Mouse (Mus musculus) kidney, postnatal 14 days (tissue): ENCODE data around the gene Ralgds.

Experiments
- DNase-seq: peaks from one replicate; pipeline ENCODE4 v3.0.0; 2022; ENCODE audit warnings: mixed read lengths

The Ralgds gene

GRCm38 (mm10) chr2:28534436-28535262, 21.7 kb downstream of the Ralgds start:
- peak; percentile 76 for DNase-seq

GRCm38 (mm10) chr2:28535263-28535540, 22.3 kb downstream of the Ralgds start:
- DNase-seq: no peak

DNA sequence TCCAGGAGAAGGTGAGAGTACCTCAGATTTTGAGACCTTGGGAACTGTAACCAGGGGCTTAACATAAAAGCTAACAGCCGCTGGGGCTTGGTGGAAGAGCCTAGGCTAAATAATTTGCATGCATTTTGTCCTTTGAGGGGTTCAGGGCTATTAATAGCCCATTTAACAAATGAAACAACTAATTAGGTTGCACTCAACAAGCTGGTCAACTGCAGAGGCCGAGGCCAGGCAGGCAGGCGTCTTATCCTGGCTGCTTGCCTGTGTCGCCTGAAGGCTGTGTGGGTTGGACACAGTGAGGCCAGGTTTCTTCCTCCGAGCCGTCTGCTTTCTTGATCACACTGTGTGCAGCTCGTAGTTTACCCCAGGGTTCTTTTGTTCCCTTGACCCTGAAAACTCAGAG, 22.7 kb downstream of the Ralgds start:
- DNase-seq: no peak

- DNase-seq: peak; percentile 41
Observed at GRCm38 (mm10) chr2:28536166-28536565, 23.2 kb downstream of the Ralgds start.

- DNase-seq: no peak
Observed at GRCm38 (mm10) chr2:28536766-28537633, 24.1 kb downstream of the Ralgds start.

DNA sequence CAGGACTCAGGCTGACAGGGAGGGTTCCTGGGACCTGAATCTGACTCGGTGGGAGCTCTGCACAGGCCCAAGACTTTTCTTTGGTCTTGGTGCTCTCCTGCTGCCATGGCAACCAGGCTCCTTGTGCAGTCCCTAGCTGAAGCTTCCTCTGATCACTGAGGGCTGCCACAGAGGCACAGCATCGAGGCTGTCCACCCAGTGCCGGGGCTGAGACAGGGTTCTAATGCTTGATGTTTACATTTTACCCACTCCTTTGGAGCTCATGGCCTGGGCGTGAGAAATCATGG, 24.7 kb downstream of the Ralgds start:
- DNase-seq: no peak

GRCm38 (mm10) chr2:28537995-28538816, 25.3 kb downstream of the Ralgds start:
- DNase-seq: no peak

DNA sequence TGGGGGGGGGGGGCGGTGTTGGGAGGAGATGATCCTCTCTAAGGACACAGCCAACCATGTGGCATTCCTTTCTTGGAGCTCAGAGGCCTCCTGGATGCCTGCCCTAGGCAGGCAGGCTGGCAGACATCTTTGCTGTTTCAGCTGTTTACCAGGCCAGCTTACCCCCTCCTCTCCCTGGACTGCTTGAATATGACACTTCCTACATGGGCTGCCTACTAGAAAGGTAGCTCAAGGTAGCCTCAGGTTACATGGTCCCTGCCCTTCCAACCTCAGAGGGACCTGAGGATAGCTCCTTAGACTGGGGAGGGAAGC, 25.8 kb downstream of the Ralgds start:
- no peak for DNase-seq

- peak; percentile 70 for DNase-seq
Observed at GRCm38 (mm10) chr2:28539206-28539605, 26.3 kb downstream of the Ralgds start.

- DNase-seq: no peak
Observed at GRCm38 (mm10) chr2:28539949-28540348, 27.0 kb downstream of the Ralgds start.

DNA sequence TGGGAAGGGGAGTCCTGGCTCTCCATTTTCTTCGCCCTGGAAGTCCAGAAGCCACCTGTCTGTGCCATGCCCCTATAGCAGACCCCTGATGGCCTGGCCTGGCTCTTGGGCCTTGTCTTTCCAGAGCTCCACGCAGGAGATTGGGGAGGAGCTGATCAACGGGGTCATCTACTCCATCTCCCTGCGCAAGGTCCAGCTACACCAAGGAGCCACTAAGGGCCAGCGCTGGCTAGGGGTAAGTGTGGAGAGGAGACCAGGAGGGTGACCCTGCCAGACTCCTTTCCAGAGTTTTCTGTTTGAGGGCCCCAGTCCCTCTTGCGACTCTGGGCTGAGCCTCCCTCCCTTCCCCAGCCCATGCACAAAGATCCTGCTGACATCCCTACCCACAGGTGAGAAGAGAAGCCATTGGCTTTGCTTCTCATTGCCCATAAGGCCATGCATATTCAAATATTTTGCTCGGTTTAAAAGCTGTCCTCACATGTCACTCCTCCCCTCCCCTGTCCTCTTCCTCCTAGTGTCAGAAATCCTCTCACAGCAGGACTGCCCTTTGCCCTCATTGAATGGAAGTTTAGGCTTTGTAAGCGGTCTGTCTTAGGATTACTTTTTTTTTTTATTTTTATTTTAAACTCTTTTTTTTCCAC, 27.8 kb downstream of the Ralgds start:
- DNase-seq: no peak

DNA sequence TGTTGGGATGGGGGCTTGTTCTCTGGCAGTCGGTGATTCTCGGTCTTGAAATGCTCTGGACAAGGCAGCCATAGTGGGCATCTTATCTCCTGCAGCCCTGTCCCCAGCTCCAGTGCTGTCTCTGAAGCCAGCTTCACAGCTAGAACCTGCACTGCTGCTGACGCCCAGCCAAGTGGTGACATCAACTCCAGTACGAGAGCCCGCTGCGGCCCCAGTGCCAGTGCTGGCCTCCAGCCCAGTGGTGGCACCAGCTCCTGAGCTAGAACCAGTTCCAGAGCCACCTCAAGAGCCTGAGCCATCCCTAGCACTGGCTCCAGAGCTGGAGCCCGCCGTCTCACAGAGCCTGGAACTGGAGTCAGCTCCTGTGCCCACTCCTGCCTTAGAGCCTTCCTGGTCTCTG, 31.0 kb downstream of the Ralgds start:
- no peak for DNase-seq

GRCm38 (mm10) chr2:28545976-28546375, 33.1 kb downstream of the Ralgds start:
- no peak for DNase-seq

DNA sequence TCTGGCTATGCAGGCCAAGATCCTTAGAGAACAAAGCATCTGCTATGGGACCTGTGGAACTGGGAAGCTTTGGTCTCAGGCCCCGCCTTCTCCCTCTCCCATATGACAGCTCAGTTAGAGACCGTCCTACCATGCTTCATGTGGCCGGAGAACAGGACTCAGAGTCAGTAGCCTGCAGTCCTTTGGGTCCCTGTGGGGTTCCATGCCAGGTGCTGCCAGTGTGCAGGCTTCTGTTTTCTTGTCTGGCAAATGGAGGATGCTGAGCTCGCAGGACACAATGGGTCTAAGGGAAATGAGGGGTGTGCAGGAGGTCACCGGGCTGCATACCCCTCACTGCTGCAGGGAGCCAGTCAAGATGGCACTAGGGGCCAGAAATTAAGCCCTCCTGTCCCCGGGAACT, 33.6 kb downstream of the Ralgds start:
- DNase-seq: no peak

DNA sequence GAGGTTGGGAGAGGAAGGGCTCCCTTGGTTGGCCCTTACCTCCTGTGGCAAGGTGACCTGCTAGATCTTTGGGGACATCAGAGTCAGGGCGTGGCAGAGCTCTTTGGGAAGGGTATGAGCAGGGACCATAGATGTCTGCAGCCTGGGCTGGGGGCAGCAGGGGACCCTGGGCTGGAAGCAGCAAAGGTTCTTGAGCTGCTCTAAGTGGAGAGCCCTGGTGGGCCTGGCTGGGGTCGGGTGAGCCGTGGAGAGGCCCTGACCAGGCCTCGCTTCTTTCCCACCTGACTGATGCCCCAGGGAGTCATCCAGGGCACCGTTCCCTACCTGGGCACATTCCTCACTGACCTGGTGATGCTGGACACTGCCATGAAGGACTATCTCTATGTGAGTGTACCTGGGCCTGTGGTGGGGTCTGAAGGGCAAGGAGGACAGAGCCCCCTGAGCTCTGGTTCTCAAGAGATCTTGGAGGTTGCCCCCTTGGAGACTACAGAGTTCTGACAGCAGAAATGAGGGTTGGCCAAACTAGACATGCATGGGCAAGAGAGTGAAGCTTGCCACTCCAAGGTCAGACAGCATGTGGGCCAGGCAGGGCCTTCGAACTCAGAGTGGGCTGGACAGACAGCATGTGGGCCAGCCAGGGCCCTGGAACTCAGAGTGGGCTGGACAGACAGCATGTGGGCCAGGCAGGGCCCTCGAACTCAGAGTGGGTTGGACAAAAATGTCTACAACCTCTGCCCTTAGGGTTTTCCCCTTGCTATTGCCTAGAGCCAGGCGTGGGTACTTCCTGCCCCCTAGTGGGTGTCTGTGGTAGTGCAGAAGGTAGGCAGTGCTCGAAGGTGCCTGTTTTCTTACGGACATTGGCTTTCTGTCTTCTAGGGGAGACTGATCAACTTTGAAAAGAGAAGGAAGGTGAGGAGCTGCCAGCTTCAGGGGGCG, 34.6 kb downstream of the Ralgds start:
- peak; percentile 88 for DNase-seq

GRCm38 (mm10) chr2:28549157-28549556, 36.2 kb downstream of the Ralgds start:
- no peak for DNase-seq

DNA sequence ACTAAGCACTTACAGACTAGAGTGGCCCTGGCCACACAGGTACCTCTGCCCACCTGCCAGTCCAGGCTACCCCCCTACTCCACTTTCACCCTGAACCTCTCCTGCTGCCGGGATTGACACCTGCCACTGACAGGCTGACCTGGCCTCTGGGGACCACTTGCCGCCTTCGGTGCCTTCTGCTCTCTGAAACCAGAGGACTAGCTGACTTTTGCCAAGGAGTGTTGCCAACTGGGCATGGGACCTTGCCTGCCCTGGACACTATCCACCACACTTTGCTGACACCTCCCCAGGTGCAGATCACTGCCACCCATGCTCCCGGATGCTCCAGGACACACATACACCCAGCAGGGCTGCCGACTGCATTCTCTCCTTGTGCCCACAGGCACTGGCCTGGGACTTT, 39.4 kb downstream of the Ralgds start:
- DNase-seq: no peak

DNA sequence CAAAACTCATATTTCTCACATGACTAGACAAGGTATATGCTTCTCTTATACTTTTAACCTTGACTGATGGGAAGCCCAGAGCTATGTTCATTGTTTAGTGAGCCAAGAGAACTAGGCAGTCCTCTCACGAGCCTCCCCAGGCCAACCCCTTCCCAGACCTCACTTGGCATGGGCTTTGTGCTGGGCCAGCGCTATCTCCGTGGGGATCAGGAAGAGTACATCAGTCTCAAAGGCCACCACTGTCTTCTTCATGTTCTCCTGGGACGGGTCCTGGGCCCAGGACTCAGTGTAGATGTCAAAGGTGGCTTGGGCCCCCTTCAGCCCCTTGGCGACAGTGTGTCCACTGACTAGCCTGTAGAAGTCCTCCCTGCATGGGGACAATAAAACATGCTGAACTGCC, 44.5 kb downstream of the Ralgds start:
- DNase-seq: no peak

DNA sequence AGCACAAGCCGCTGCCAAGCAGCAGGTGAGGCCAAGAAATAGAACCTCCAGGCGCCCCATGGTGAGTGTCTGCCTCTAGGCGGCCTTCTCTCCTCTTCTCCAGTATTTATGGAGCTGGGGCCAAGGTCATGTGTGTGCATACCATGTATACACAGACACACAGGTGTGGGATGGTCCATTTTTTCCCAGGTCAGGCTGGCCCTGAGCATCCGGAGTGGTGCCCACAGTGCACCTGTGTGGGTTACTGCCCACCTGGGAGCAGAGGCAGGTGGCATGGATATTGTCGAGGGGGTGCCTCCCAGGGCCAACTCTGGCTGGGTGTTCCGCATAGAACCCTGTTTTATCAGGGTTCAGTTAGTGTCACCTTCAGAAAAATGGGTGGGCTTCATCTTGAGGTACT, 50.4 kb downstream of the Ralgds start, which contains the start of gene Cel:
TSS of gene Cel (minus strand) at position 101 of the 400 bp plus-strand sequence.
- DNase-seq: no peak

- DNase-seq: no peak
Observed at GRCm38 (mm10) chr2:28563830-28564229, 50.9 kb downstream of the Ralgds start.

DNA sequence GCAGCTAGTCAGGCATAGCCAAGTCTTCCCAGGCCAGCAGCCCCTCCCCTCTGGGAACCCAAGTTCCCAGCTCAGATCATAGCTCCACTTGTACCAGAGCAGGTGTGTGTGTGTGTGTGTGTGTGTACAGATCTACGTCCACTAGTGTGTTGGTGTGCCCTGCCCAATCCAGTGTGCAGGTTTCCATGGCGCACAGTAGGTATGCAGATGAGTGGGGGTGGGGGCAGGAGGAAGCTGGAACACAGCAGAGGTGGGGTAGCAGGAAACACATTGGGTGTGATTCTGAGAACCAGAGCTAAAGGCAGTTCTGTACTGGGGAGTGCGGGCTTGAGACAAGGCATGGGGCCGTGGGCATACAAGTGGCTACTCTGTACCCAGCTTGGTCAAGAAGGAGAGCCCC, 51.5 kb downstream of the Ralgds start:
- no peak for DNase-seq

DNA sequence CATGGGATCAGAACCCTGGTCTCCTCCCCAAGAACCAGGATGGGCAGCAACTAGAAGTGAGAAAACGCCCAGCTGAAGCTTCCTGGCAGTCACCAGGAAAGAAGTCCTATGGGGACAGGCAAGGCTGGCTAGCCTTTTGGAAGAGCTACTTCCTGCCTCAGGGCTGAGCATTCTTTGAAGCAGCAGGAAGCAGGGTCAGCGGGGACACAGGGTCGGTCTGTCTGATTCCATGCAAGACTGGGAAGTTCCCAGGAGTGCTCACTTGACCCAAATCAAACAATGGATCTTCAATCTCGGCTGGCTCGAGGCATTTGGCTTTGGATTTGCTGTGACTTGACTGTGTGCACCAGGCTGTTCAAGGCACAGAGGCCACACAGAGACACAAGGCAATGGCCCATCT, 53.6 kb downstream of the Ralgds start:
- DNase-seq: peak; percentile 69
